Mouse (Mus musculus) erythroblast, embryonic 14.5 days (primary cell): Measurements from ENCODE around the gene Trappc13.

ENCODE experiments used
- GATA1 ChIP-seq: IDR thresholded peaks from 2 replicates; pipeline ENCODE4 v1.6.1; 2012; ENCODE audit warnings: low read length, inconsistent platforms, mixed read lengths
- TAL1 ChIP-seq: IDR thresholded peaks from 3 replicates; pipeline ENCODE4 v1.6.1; 2012; ENCODE audit warnings: low read length, inconsistent platforms, mixed read lengths

- TF ChIP-seq GATA1 (no peak), TAL1 (no peak)
These were observed 76.5 kb downstream of the Trappc13 start for GRCm38 (mm10) chr13:104101606-104102235.
